Mouse (Mus musculus) layer of hippocampus, adult 2 months (tissue): ENCODE data around the gene Pitpnm2. TPM values are rescaled to one million over a fixed set of nuclear protein-coding genes. Genes with fewer than 3 reads are reported as not detected.

Experiments used
- DNase-seq, 2 experiments: peaks; one replicate each; pipeline ENCODE4 v3.0.0; 2022; ENCODE audit warnings: low spot score in 2 of 2
- H3K27ac ChIP-seq: fragments of 200-600 bp; 2 replicates; pipeline ENCODE4 v1.8.1; 2022
- H3K4me3 ChIP-seq: fragments of 200-600 bp; 2 replicates; pipeline ENCODE4 v1.8.1; 2022; ENCODE audit warnings: mild to moderate bottlenecking
- CTCF ChIP-seq: fragments of 200-600 bp; conservative IDR thresholded peaks from 2 replicates; pipeline ENCODE4 v1.8.1; 2022; ENCODE audit warnings: antibody characterized with exemption, mild to moderate bottlenecking, moderate library complexity
- total RNA-seq, 2 experiments: library from RNA; stranded (reverse); gene quantifications; 2 replicates each; pipeline ENCODE4 v1.2.3; 2021

The Pitpnm2 gene
- total RNA-seq, 2 experiments from 2014 or later, result 379 to 394 TPM

- Histone ChIP-seq H3K4me3 (no peak overlapping the region), H3K27ac (peak overlapping the region; percentile 88)
- TF ChIP-seq CTCF, result no peak
- no peak for DNase-seq
Measured at GRCm38 (mm10) chr5:124172246-124172645, 77.3 kb downstream of the Pitpnm2 start.

- Histone ChIP-seq H3K4me3 (no peak overlapping the region), H3K27ac (peak overlapping the region; percentile 71)
- no peak for DNase-seq
- no peak for TF ChIP-seq CTCF
Measured at GRCm38 (mm10) chr5:124171781-124172180, 77.8 kb downstream of the Pitpnm2 start.

- no peak overlapping the region for H3K4me3 ChIP-seq
- peak overlapping the region; percentile 87 for H3K27ac ChIP-seq
- no peak for DNase-seq
- TF ChIP-seq CTCF, result no peak
Measured at GRCm38 (mm10) chr5:124169224-124169621, 80.3 kb downstream of the Pitpnm2 start.

GRCm38 (mm10) chr5:124168428-124169223 is 80.9 kb downstream of the Pitpnm2 start:
- peak overlapping the region; percentile 87 for H3K27ac ChIP-seq
- no peak overlapping the region for H3K4me3 ChIP-seq
- no peak for DNase-seq
- no peak for TF ChIP-seq CTCF

GRCm38 (mm10) chr5:124167621-124168020 is 81.9 kb downstream of the Pitpnm2 start:
- DNase-seq, result no peak
- Histone ChIP-seq H3K4me3 (no peak overlapping the region), H3K27ac (peak overlapping the region; percentile 87)
- no peak for TF ChIP-seq CTCF

- DNase-seq, result no peak
- Histone ChIP-seq H3K4me3 (no peak overlapping the region), H3K27ac (peak overlapping the region; percentile 87)
- no peak for TF ChIP-seq CTCF
Measured at GRCm38 (mm10) chr5:124166741-124167140, 82.8 kb downstream of the Pitpnm2 start.

GRCm38 (mm10) chr5:124165622-124166570 is 83.7 kb downstream of the Pitpnm2 start:
- Histone ChIP-seq H3K27ac (peak overlapping the region; percentile 87), H3K4me3 (peak overlapping the region; percentile 11; the same call in 1 of the 2 replicates)
- TF ChIP-seq CTCF, result no peak
- no peak for DNase-seq

GRCm38 (mm10) chr5:124163445-124163844 is 86.1 kb downstream of the Pitpnm2 start:
- DNase-seq, result no peak
- peak overlapping the region; percentile 87 for H3K27ac ChIP-seq
- TF ChIP-seq CTCF, result no peak
- H3K4me3 ChIP-seq, result no peak overlapping the region

- Histone ChIP-seq H3K27ac (peak overlapping the region; percentile 87), H3K4me3 (no peak overlapping the region; the same call in 1 of the 2 replicates)
- peak; percentile 60 to 70 for DNase-seq
- TF ChIP-seq CTCF, result peak; percentile 85
Measured at GRCm38 (mm10) chr5:124162577-124162976, 87.0 kb downstream of the Pitpnm2 start.

GRCm38 (mm10) chr5:124161831-124162230 is 87.7 kb downstream of the Pitpnm2 start:
- no peak overlapping the region for H3K4me3 ChIP-seq
- DNase-seq, result no peak
- H3K27ac ChIP-seq, result peak overlapping the region; percentile 87
- no peak; the same call in 1 of the 2 replicates for TF ChIP-seq CTCF

- Histone ChIP-seq H3K4me3 (no peak overlapping the region), H3K27ac (peak overlapping the region; percentile 29; the same call in 1 of the 2 replicates)
- no peak for TF ChIP-seq CTCF
- DNase-seq, result no peak
Measured at GRCm38 (mm10) chr5:124159453-124159852, 90.1 kb downstream of the Pitpnm2 start.

GRCm38 (mm10) chr5:124158305-124158704 is 91.3 kb downstream of the Pitpnm2 start:
- H3K27ac ChIP-seq, result peak overlapping the region; percentile 9; the same call in 1 of the 2 replicates
- no peak for TF ChIP-seq CTCF
- no peak for DNase-seq

GRCm38 (mm10) chr5:124155943-124156342 is 93.6 kb downstream of the Pitpnm2 start:
- no peak overlapping the region for H3K27ac ChIP-seq
- no peak for DNase-seq
- TF ChIP-seq CTCF, result no peak
- no peak overlapping the region for H3K4me3 ChIP-seq

More at GRCm38 (mm10) chr5:124158305-124158704, 91.3 kb downstream of the Pitpnm2 start:
- no peak overlapping the region for H3K4me3 ChIP-seq
